Mouse (Mus musculus): ENCODE data around the gene Gm20388. TPM values are rescaled to one million over a fixed set of nuclear protein-coding genes. Genes with fewer than 3 reads are reported as not detected.

Gene Gm20388
- polyA plus RNA-seq, 1 experiment from 2014 or later, result not detected

- Histone ChIP-seq H3K36me3 (ENCODE audit: control insufficient read depth, insufficient read depth, low read length) (no peaks in the 10 kb centered on the region), H3K9ac (ENCODE audit: low read length) (no peak overlapping the region), H3K4me3 (ENCODE audit: low read depth, low read length) (no peak overlapping the region), H3K4me2 (replicated peaks; ENCODE audit: low read depth) (no peak overlapping the region), H3K27ac (replicated peaks) (no peak overlapping the region), H3K4me1 (replicated peaks; ENCODE audit: control insufficient read depth, insufficient read depth) (peaks cover 7% of the 10 kb centered on the region; the same call in 1 of the 2 replicates), H3K9me3 (ENCODE audit: control insufficient read depth, low read length) (no peaks in the 10 kb centered on the region), H3K27me3 (ENCODE audit: control insufficient read depth, insufficient read depth, low read length) (no peaks in the 10 kb centered on the region)
- WGBS, result 92% methylated on average over 4 of the region's 4 CpGs
- DNase-seq (ENCODE audit: low spot score), result no peak
- no peak for TF ChIP-seq CTCF (IDR thresholded peaks at IDR 0.05; ENCODE audit: low read depth)
- no peak for ATAC-seq (ENCODE audit: low FRiP score, low TSS enrichment)
Measured at GRCm38 (mm10) chr8:121357451-121357850, 1446.8 kb downstream of the Gm20388 start.

GRCm38 (mm10) chr8:121358609-121359008 is 1448.0 kb downstream of the Gm20388 start:
- no peak for DNase-seq (ENCODE audit: low spot score)
- H3K4me3 ChIP-seq (ENCODE audit: low read depth, low read length), result no peak overlapping the region
- H3K9me3 ChIP-seq (ENCODE audit: control insufficient read depth, low read length), result no peaks in the 10 kb centered on the region
- ATAC-seq (ENCODE audit: low FRiP score, low TSS enrichment), result peak; percentile 9; the same call in 1 of the 2 replicates
- TF ChIP-seq CTCF (IDR thresholded peaks at IDR 0.05; ENCODE audit: low read depth) (no peak), EP300 (optimal IDR thresholded peaks at IDR 0.05) (no peak)
- peaks cover 7% of the 10 kb centered on the region; the same call in 1 of the 2 replicates for H3K4me1 ChIP-seq (replicated peaks; ENCODE audit: control insufficient read depth, insufficient read depth)
- no peak overlapping the region for H3K9ac ChIP-seq (ENCODE audit: low read length)
- no peaks in the 10 kb centered on the region for H3K36me3 ChIP-seq (ENCODE audit: control insufficient read depth, insufficient read depth, low read length)
- no peak overlapping the region for H3K4me2 ChIP-seq (replicated peaks; ENCODE audit: low read depth)
- H3K27me3 ChIP-seq (ENCODE audit: control insufficient read depth, insufficient read depth, low read length), result no peaks in the 10 kb centered on the region
- WGBS, result 79% methylated on average over 4 of the region's 4 CpGs
- H3K27ac ChIP-seq (replicated peaks), result no peak overlapping the region

GRCm38 (mm10) chr8:121359131-121359981 is 1448.7 kb downstream of the Gm20388 start:
- Histone ChIP-seq H3K36me3 (ENCODE audit: control insufficient read depth, insufficient read depth, low read length) (no peaks in the 10 kb centered on the region), H3K4me2 (replicated peaks; ENCODE audit: low read depth) (peak overlapping the region; percentile 17; the same call in 1 of the 2 replicates), H3K9ac (ENCODE audit: low read length) (no peak overlapping the region), H3K4me1 (replicated peaks; ENCODE audit: control insufficient read depth, insufficient read depth) (peaks cover 7% of the 10 kb centered on the region; the same call in 1 of the 2 replicates), H3K4me3 (ENCODE audit: low read depth, low read length) (no peak overlapping the region), H3K9me3 (ENCODE audit: control insufficient read depth, low read length) (no peaks in the 10 kb centered on the region), H3K27me3 (ENCODE audit: control insufficient read depth, insufficient read depth, low read length) (no peaks in the 10 kb centered on the region), H3K27ac (replicated peaks) (0 out of 2 replicates have a peak overlapping the region, but pooled peaks have one; percentile 18)
- DNase-seq (ENCODE audit: low spot score) (peak; percentile 35), ATAC-seq (ENCODE audit: low FRiP score, low TSS enrichment) (peak; percentile 33; the same call in 1 of the 2 replicates)
- TF ChIP-seq CTCF (IDR thresholded peaks at IDR 0.05; ENCODE audit: low read depth), result no peak
- no peak for TF ChIP-seq EP300 (optimal IDR thresholded peaks at IDR 0.05)
- WGBS, result 12% methylated on average over 20 of the region's 20 CpGs

GRCm38 (mm10) chr8:121360001-121360400 is 1449.4 kb downstream of the Gm20388 start:
- ATAC-seq (ENCODE audit: low FRiP score, low TSS enrichment), result no peak
- no peak overlapping the region for H3K4me2 ChIP-seq (replicated peaks; ENCODE audit: low read depth)

GRCm38 (mm10) chr8:121361166-121361565 is 1450.5 kb downstream of the Gm20388 start:
- H3K27me3 ChIP-seq (ENCODE audit: control insufficient read depth, insufficient read depth, low read length), result no peaks in the 10 kb centered on the region
- 76% methylated on average over 8 of the region's 8 CpGs for WGBS
- DNase-seq (ENCODE audit: low spot score) (no peak), ATAC-seq (ENCODE audit: low FRiP score, low TSS enrichment) (no peak)
- H3K9me3 ChIP-seq (ENCODE audit: control insufficient read depth, low read length), result no peaks in the 10 kb centered on the region
- H3K27ac ChIP-seq (replicated peaks), result no peak overlapping the region
- no peak overlapping the region for H3K4me2 ChIP-seq (replicated peaks; ENCODE audit: low read depth)
- H3K36me3 ChIP-seq (ENCODE audit: control insufficient read depth, insufficient read depth, low read length), result no peaks in the 10 kb centered on the region
- TF ChIP-seq CTCF (IDR thresholded peaks at IDR 0.05; ENCODE audit: low read depth) (no peak), EP300 (optimal IDR thresholded peaks at IDR 0.05) (no peak)
- H3K4me1 ChIP-seq (replicated peaks; ENCODE audit: control insufficient read depth, insufficient read depth), result peaks cover 7% of the 10 kb centered on the region; the same call in 1 of the 2 replicates
- no peak overlapping the region for H3K4me3 ChIP-seq (ENCODE audit: low read depth, low read length)
- no peak overlapping the region for H3K9ac ChIP-seq (ENCODE audit: low read length)

More at GRCm38 (mm10) chr8:121360001-121360400, 1449.4 kb downstream of the Gm20388 start:
- Histone ChIP-seq H3K4me1 (replicated peaks; ENCODE audit: control insufficient read depth, insufficient read depth) (peaks cover 7% of the 10 kb centered on the region; the same call in 1 of the 2 replicates), H3K9ac (ENCODE audit: low read length) (no peak overlapping the region), H3K27me3 (ENCODE audit: control insufficient read depth, insufficient read depth, low read length) (no peaks in the 10 kb centered on the region), H3K9me3 (ENCODE audit: control insufficient read depth, low read length) (no peaks in the 10 kb centered on the region), H3K36me3 (ENCODE audit: control insufficient read depth, insufficient read depth, low read length) (no peaks in the 10 kb centered on the region), H3K27ac (replicated peaks) (no peak overlapping the region), H3K4me3 (ENCODE audit: low read depth, low read length) (no peak overlapping the region)
- 49% methylated on average over 6 of the region's 6 CpGs for WGBS
- no peak for TF ChIP-seq CTCF (IDR thresholded peaks at IDR 0.05; ENCODE audit: low read depth)
- TF ChIP-seq EP300 (optimal IDR thresholded peaks at IDR 0.05), result no peak
- no peak for DNase-seq (ENCODE audit: low spot score)

- Histone ChIP-seq H3K4me3 (ENCODE audit: low read depth, low read length) (no peak overlapping the region), H3K9ac (ENCODE audit: low read length) (no peak overlapping the region), H3K4me1 (replicated peaks; ENCODE audit: control insufficient read depth, insufficient read depth) (no peaks in the 10 kb centered on the region), H3K27ac (replicated peaks) (no peak overlapping the region), H3K27me3 (ENCODE audit: control insufficient read depth, insufficient read depth, low read length) (no peaks in the 10 kb centered on the region), H3K36me3 (ENCODE audit: control insufficient read depth, insufficient read depth, low read length) (no peaks in the 10 kb centered on the region), H3K4me2 (replicated peaks; ENCODE audit: low read depth) (no peak overlapping the region), H3K9me3 (ENCODE audit: control insufficient read depth, low read length) (no peaks in the 10 kb centered on the region)
- 88% methylated on average over 6 of the region's 6 CpGs for WGBS
- no peak for TF ChIP-seq EP300 (optimal IDR thresholded peaks at IDR 0.05)
- no peak for TF ChIP-seq CTCF (IDR thresholded peaks at IDR 0.05; ENCODE audit: low read depth)
- ATAC-seq (ENCODE audit: low FRiP score, low TSS enrichment) (no peak), DNase-seq (ENCODE audit: low spot score) (no peak)
Measured at GRCm38 (mm10) chr8:121364646-121365045, 1454.0 kb downstream of the Gm20388 start.
